In genomic region chr16:17928087-17928580, GRCm38 (mm10) we compare ENCODE assay signal across 8 mouse cellular contexts. TPM values are rescaled to one million over a fixed set of nuclear protein-coding genes. Genes with fewer than 3 reads are reported as not detected.
A peak's percentile ranks its signal among the peaks of the same experiment; 100 is the strongest.
DNase-seq lines count a peak whose midpoint lies in the region; TF ChIP-seq lines count a peak whose summit lies in the region.

Slc25a1 (minus strand) TSS chr16:17928219.

- DNase-seq in adrenal gland, adult 8-10 months = peak; percentile 82
- DNase-seq in embryo, embryonic 11.5 days (ENCODE audit: low read depth, low spot score) = peak; percentile 71
- peak; percentile 64 for DNase-seq in gastrocnemius, postnatal 25 days
- peak; percentile 81 for DNase-seq in induced T-regulatory cell, adult 2 months (ENCODE audit: low read depth)
- peak; percentile 80 to 85 for DNase-seq in left cerebral cortex, adult 2 months (ENCODE audit: extremely low spot score in 1 of 2, low spot score in 2 of 2)
- DNase-seq in lung, postnatal 4 days = peak; percentile 83 to 87
- DNase-seq in right cerebral cortex, adult 2 months (ENCODE audit: low spot score in 2 of 2) = peak; percentile 75 to 83
- peak; percentile 79 to 83 for DNase-seq in urinary bladder, postnatal 36 days (ENCODE audit: low spot score in 2 of 2)

- H3K4me3 ChIP-seq in left cerebral cortex, adult 2 months = peak within 1 kb of the TSS; percentile 89

- peak within 1 kb of the TSS; percentile 89 for H3K27ac ChIP-seq in left cerebral cortex, adult 2 months

- TF ChIP-seq CTCF in left cerebral cortex, adult 2 months (IDR thresholded peaks at IDR 0.05) = no peak

- intact Hi-C loops in left cerebral cortex, adult 2 months (cut with DNase I) = loop anchor here (5.0 to 10.0 kb wide), 2 partner anchors 119 to 307 kb away; partner anchors contain the start of gene Zdhhc8

RNA-seq across cellular contexts. Expression of gene Slc25a1, which starts in this region (rescaled TPM):
- total RNA-seq in adrenal gland, adult 8-10 months (2022) = 100 to 1,000 TPM; 184 to 251 (median 197) TPM
- 10 to 100 TPM in 1 of 2 experiments, 1 to 10 TPM in 1; 2.6 to 10.0 TPM for total RNA-seq in gastrocnemius, postnatal 25 days (2021)
- total RNA-seq in left cerebral cortex, adult 2 months (2021) = 10 to 100 TPM; 39.2 to 43.9 TPM

Comparison
In these comparisons a context has a peak if more than half of its experiments do, and no peak if none do; other contexts are left out.
1. Peak in every context shown above with its lines: DNase-seq, H3K4me3 ChIP-seq and H3K27ac ChIP-seq.
2. RNA of gene Slc25a1 (total RNA-seq): 184 to 251 TPM in adrenal gland, adult 8-10 months; 39.2 to 43.9 TPM in left cerebral cortex, adult 2 months and 2.6 to 10.0 TPM in gastrocnemius, postnatal 25 days; every median in the first group is over 4 times any median in the second.